Mouse (Mus musculus) liver, postnatal 0 days (tissue): ENCODE measurements around the gene Anp32a.

Experiments used
- CTCF ChIP-seq: sonication (generic); IDR thresholded peaks from 2 replicates; pipeline ENCODE4 v1.5.1; 2016; ENCODE audit warnings: antibody characterized with exemption, low read depth
- EP300 ChIP-seq: IDR thresholded peaks from 2 replicates; pipeline ENCODE4 v1.6.1; 2016; ENCODE audit warnings: antibody characterized with exemption, low read depth, mild to moderate bottlenecking

DNA sequence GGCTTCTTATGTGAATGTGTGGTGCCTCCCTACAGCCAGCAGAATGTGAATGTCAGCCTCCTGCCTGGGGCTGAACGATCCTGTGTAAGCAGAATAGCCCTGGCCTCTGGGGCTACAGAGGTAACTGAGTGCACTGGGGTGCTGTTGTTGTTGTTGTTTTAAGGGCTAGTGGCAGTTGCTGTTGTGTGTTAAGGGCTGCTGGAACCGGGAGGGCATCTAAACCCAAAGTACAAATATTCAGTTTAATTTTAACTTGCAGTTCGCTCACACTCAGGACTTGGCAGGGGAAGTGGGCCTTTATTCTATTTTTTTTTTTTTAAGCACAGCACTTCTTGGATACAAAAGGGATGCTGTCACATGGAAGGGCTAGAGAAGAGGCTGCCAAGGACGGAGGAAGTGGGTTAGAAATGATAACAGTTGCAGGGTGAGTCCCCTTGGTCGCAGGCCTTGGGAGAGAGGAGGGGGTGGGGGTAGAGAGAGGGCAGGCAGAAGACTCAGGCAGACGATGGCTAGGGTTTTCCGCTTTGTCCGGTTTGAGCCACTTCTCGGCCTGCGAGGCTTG lies 26.5 kb downstream of the Anp32a start:
- TF ChIP-seq CTCF (no peak), EP300 (no peak)
